9 mouse cellular contexts compared by ENCODE assay signal in the genomic region with DNA sequence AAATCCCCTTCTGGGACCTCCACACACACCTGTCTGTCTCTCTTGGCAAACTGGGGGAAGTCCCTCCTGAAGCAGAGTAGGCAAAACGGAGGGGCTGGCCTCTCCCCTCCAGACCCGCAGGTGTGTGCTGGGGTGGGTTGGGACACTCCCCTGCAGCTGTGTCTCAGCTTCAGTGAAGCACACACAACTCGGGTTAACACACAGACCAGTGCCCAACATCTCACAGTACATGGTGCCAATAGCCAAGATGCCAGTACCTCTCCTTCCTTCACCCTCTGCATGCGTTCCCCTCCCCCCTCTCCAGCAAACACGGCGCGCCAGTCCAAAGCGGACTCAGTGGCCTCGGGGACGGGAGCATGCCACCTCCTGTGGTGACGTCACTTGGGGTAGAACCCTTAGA. TPM values are rescaled to one million over a fixed set of nuclear protein-coding genes. Genes with fewer than 3 reads are reported as not detected.
DNase-seq lines count a peak whose midpoint lies in the region; ATAC-seq and TF ChIP-seq lines count a peak whose summit lies in the region.
"Had no signal": no experiment of that assay in that cellular context is flagged by ENCODE, and none has a peak within 500 bp of the region (broad histone marks: within the 10 kb centered on the region; RNA-seq: fewer than 3 reads in every experiment).

A gene (plus strand): TSS at position 268 of the 400 bp plus-strand sequence.

- no peak for TF ChIP-seq CTCF in lung, postnatal 0 days (IDR thresholded peaks at IDR 0.05)
- TF ChIP-seq CTCF in small intestine, adult 2 months (IDR thresholded peaks at IDR 0.05; ENCODE audit: extremely low read depth, insufficient read length, insufficient replicate concordance, low read depth, low read length): no peak

- no peaks in the 10 kb centered on the region for H3K36me3 ChIP-seq in lung, postnatal 0 days (ENCODE audit: insufficient read depth, low read length)
- no peaks in the 10 kb centered on the region for H3K36me3 ChIP-seq in forebrain, embryonic 14.5 days (ENCODE audit: control insufficient read depth, insufficient read depth, low read length)
- no peaks in the 10 kb centered on the region for H3K36me3 ChIP-seq in small intestine, adult 2 months (ENCODE audit: control insufficient read depth, insufficient read depth, low read length)

- ATAC-seq in lung, postnatal 0 days: peak; percentile 13; the same call in 1 of the 2 replicates
- no peak; the same call in 1 of the 2 replicates for ATAC-seq in forebrain, embryonic 14.5 days

- no peak for TF ChIP-seq POLR2A in small intestine, adult 2 months (IDR thresholded peaks at IDR 0.05; ENCODE audit: low read depth, low read length)

- H3K4me3 ChIP-seq in lung, postnatal 0 days (ENCODE audit: low read depth, low read length): peak within 1 kb of the TSS; percentile 23
- H3K4me3 ChIP-seq in forebrain, embryonic 14.5 days (ENCODE audit: low read depth, low read length): peak within 1 kb of the TSS; percentile 22
- H3K4me3 ChIP-seq in small intestine, adult 2 months (ENCODE audit: low read depth, low read length): peak within 1 kb of the TSS; percentile 29; the same call in 1 of the 2 replicates

- 6% methylated on average over 8 of the region's 11 CpGs for WGBS in lung, postnatal 0 days
- 0% methylated on average over 7 of the region's 11 CpGs for WGBS in forebrain, embryonic 14.5 days
- 3% methylated on average over 11 of the region's 11 CpGs for WGBS in small intestine, adult 2 months

- peaks cover 79% of the 10 kb centered on the region for H3K27me3 ChIP-seq in lung, postnatal 0 days (replicated peaks; ENCODE audit: insufficient read depth, low read length)
- peaks cover 88% of the 10 kb centered on the region for H3K27me3 ChIP-seq in forebrain, embryonic 14.5 days (replicated peaks; ENCODE audit: control insufficient read depth, insufficient read depth, low read length)
- H3K27me3 ChIP-seq in small intestine, adult 2 months (ENCODE audit: control insufficient read depth, insufficient read depth, low read length): peaks cover 65% of the 10 kb centered on the region

- no peak within 1 kb of the TSS for H3K27ac ChIP-seq in lung, postnatal 0 days (ENCODE audit: low read length)
- H3K27ac ChIP-seq in forebrain, embryonic 14.5 days (ENCODE audit: low read depth, low read length): no peak within 1 kb of the TSS
- H3K27ac ChIP-seq in small intestine, adult 2 months (ENCODE audit: insufficient read depth, low read depth, low read length): no peak within 1 kb of the TSS

- no peak for DNase-seq in lung, postnatal 0 days (ENCODE audit: low spot score)
- no peak for DNase-seq in lung, postnatal 10 days
- no peak for DNase-seq in forebrain, embryonic 14.5 days (ENCODE audit: low spot score)
- peak; percentile 36 to 40 for DNase-seq in kidney, postnatal 36 days
- DNase-seq in ovary, postnatal 10 days (ENCODE audit: low spot score): no peak
- DNase-seq in thymus, postnatal 36 days: no peak
- no peak for DNase-seq in gastrocnemius, postnatal 4 days (ENCODE audit: low spot score in 2 of 2)
- DNase-seq: gastrocnemius, postnatal 14 days had no signal

- no peaks in the 10 kb centered on the region for H3K4me1 ChIP-seq in lung, postnatal 0 days (ENCODE audit: insufficient read depth, low read depth, low read length)
- peaks cover 10% of the 10 kb centered on the region for H3K4me1 ChIP-seq in forebrain, embryonic 14.5 days (ENCODE audit: control insufficient read depth, insufficient read depth, low read length)
- H3K4me1 ChIP-seq in small intestine, adult 2 months (ENCODE audit: control insufficient read depth, insufficient read depth, insufficient read length, low read length): no peaks in the 10 kb centered on the region; the same call in 1 of the 2 replicates

- H3K4me2 ChIP-seq in lung, postnatal 0 days (replicated peaks; ENCODE audit: low read depth, low read length): peak within 1 kb of the TSS; percentile 47
- H3K4me2 ChIP-seq in forebrain, embryonic 14.5 days (ENCODE audit: low read length): peak within 1 kb of the TSS; percentile 45

- no peaks in the 10 kb centered on the region for H3K9me3 ChIP-seq in lung, postnatal 0 days (ENCODE audit: low read length)
- H3K9me3 ChIP-seq in forebrain, embryonic 14.5 days (replicated peaks; ENCODE audit: control insufficient read depth, low read length): no peaks in the 10 kb centered on the region

- no peak for TF ChIP-seq EP300 in lung, postnatal 0 days (IDR thresholded peaks at IDR 0.05)

- H3K9ac ChIP-seq in lung, postnatal 0 days (replicated peaks; ENCODE audit: low read depth): no peak within 1 kb of the TSS
- no peak within 1 kb of the TSS for H3K9ac ChIP-seq in forebrain, embryonic 14.5 days (ENCODE audit: low read length)

RNA-seq across cellular contexts. Expression of the gene that starts here (rescaled TPM):
- polyA plus RNA-seq in lung, postnatal 0 days (2015; fragmentation: Nextera tagmentation; extraction: Ambion mirVana): not detected in 2 replicates
- polyA plus RNA-seq in forebrain, embryonic 14.5 days (2014; fragmentation: Nextera tagmentation; extraction: Ambion mirVana): 0.56 and 0.69 TPM in 2 replicates
- 0.14 and 0.57 TPM in 2 replicates for polyA plus RNA-seq in small intestine, adult 2 months (2012; rRNA removed)
- under 1 TPM; 0.13 to 0.27 TPM for total RNA-seq in gastrocnemius, postnatal 4 days (2021)

Comparison
In these comparisons a context has a peak if more than half of its experiments do, and no peak if none do; other contexts are left out.
1. Peak in ATAC-seq, H3K4me3 ChIP-seq and H3K4me2 ChIP-seq in lung, postnatal 0 days; RNA of the gene not detected or under 1 TPM.
2. DNase-seq: peak in kidney, postnatal 36 days (2 of 2); none in lung, postnatal 0 days (single experiment), lung, postnatal 10 days (single experiment), forebrain, embryonic 14.5 days (single experiment), ovary, postnatal 10 days (single experiment), thymus, postnatal 36 days (0 of 2) and gastrocnemius, postnatal 4 days (0 of 2).
3. Peak in every context shown above with its lines, with median percentiles within 50 percentile points of each other: H3K4me3 ChIP-seq.